Mouse (Mus musculus) layer of hippocampus, postnatal 36 days (tissue): ENCODE data around the gene Wnt7a. TPM values are rescaled to one million over a fixed set of nuclear protein-coding genes. Genes with fewer than 3 reads are reported as not detected.

Source experiments
- DNase-seq, 2 experiments: peaks; one replicate each; pipeline ENCODE4 v3.0.0; 2022
- total RNA-seq, 2 experiments: library from RNA; stranded (reverse); gene quantifications; 2 replicates each; pipeline ENCODE4 v1.2.3; 2021

Wnt7a gene
- total RNA-seq, result 10 to 100 TPM; 23.1 to 30.4 TPM

GRCm38 (mm10) chr6:91410961-91411368, at the start of gene Wnt7a:
Gene Wnt7a, minus strand, starts transcription at chr6:91411363.
- DNase-seq, result peak; percentile 25 to 42

GRCm38 (mm10) chr6:91459471-91459870, 48.3 kb upstream of the Wnt7a start:
- DNase-seq, result no peak

DNA sequence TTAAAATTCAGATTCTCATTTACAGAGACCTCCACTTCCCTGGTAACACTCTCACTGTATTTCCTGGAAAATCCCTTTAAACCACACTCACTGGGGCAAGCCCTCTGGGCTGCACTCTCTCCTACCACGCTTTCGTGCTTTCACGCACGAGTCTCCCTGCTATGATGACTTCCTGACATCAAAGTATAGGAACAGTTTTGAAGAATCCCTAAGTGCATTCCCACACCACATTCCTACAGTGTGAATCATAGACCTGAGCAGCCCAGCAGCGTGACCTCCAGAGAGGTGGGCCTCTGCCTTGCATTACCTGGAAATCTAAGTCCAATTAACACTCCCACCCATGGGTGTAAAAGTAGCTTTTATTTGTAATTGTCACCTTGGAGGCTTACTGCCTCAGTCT, 43.4 kb upstream of the Wnt7a start:
- DNase-seq, result no peak

GRCm38 (mm10) chr6:91452056-91452455, 40.9 kb upstream of the Wnt7a start:
- DNase-seq, result no peak

DNA sequence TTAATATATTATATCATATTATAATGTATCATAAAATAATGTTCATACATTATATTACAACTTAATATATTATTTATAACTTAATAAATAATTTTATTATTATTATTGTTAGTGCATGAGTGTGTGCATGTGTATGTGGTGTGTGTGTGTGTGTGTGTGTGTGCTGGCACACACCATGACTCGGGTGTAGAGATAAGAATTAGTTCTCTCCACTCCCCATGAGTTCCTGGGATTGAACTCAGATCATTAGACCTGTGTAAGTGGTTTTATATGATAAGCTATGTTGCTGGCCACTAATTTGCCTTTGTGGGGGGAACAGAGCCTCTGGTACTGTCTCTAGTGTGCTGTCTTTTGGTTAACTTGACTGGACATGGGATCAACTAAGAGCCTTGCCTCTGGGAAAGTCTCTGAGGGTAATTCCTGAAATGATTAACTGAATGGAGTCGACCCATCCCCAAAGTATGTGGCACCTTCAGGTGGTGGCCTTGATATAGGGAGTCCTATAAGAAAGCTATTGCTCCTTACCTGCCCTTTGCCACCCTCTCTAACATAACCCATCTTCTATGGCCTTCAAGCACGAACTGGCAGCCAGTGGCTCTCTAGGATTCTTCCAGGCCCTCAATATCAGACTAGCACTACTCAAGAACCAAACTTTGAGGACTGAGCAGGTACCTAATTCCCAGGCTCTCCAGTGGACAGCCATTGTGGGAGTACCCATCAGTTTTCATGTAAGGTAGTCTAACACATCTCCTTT, 38.5 kb upstream of the Wnt7a start:
- DNase-seq, result no peak

- no peak for DNase-seq
These were observed 34.2 kb upstream of the Wnt7a start for GRCm38 (mm10) chr6:91445316-91445715.

GRCm38 (mm10) chr6:91441145-91441662, 30.0 kb upstream of the Wnt7a start:
- DNase-seq, result no peak

DNA sequence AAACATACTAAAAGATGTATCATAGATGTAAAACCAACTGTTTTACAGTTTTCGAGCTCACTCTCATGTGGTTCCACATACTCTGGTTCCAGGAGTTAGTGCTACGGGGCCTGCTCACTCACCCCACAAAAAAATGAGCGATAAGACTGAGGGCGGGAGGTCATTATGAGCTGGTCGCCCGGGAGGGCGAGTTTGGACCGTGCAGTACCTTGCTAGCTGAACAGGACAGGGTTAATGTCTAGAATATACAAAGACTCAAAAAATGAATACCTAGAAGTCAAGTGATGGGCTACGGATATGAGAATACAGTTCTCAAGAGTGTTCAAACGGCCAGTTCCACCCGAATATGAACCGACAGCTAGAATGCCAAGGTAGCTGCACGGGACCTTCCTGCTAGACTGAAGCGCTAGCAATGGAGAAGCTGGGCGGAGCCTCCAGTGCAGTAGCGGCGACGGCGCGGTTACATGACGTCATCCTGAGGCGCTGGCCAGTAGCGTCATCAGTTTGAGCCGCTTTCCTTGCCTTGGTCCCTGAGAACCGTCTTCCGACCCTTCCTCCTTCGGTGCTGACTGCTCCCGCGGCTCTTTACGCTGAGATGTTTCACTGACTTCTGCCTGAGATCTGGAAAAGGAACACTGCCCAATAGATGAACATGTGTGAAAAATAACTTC, 29.4 kb upstream of the Wnt7a start:
- peak; percentile 96 to 97 for DNase-seq

DNA sequence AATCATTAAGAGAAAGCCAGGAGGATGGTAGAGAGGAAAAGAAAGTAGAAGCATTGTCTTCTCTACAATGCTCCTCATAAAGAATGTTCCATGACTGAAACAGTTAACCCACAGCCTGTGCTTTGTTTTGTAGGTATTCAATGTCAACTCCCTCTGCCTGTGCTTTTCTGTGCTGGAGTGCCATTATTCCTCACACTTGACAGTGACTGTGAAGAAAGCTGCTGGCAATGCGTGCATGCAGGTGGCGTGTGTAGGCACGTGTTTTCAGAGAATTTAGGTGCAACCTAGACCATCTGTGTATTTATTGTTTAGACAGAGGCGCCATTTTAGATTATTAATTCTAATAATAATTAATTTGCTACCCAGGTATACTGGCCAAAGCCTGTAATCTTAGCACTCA, 13.0 kb upstream of the Wnt7a start:
- no peak for DNase-seq

- DNase-seq, result no peak
These were observed 10.5 kb upstream of the Wnt7a start for GRCm38 (mm10) chr6:91421629-91422028.

- DNase-seq, result no peak
These were observed 6.2 kb upstream of the Wnt7a start for GRCm38 (mm10) chr6:91417291-91417845.

DNA sequence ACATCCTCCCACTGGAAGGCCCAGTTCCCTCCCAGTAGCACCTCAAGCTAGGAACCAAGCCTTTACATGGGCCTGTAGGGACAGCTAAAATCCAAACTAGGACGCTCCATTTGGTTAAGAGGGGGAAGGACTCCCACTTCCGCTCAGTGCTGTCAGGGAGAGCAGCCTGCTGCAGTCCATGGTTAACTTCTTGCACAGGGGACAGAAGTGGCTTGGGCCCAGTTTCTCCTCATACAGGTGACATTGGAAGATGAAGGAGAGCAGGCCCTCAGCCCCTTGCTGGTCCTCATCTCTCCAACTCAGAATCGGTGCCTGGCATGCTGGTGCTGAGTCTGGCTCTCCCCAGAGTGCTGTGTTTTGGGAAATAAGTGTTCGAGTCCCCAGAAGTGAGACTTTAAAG, 5.0 kb upstream of the Wnt7a start:
- no peak for DNase-seq

- peak; percentile 41 to 47 for DNase-seq
These were observed 3.7 kb upstream of the Wnt7a start for GRCm38 (mm10) chr6:91414890-91415289.

DNA sequence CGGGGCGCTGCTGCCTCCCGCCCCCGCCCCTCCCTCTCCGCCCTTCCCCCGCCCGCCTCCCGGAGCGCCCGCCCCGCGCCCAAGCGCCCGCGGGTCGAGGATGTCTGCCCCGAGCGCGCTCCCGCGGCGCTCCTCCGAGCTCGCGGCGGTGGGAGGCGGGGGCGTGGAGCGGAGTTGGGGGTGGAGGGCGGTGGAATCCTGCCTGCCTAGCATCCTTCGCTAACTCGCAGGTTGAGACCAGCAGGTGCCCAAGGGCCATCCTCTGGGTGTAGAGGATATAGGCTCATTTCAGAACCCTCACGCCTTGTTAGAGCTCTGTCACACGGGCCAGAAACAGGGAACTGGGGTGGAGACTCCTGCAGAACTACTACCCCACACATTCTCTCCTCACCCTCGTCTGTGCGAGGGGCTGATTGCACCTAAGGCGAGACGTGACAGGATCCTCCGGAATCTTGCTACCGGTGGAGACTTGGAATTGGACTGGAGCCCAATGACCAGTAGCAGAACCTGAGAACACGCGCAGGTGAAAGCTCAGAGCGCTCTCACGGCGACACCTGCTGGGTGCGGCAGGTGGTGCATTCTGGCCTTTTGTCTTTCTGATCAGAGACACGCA, 312 bp upstream of the Wnt7a start:
- peak; percentile 80 to 82 for DNase-seq

DNA sequence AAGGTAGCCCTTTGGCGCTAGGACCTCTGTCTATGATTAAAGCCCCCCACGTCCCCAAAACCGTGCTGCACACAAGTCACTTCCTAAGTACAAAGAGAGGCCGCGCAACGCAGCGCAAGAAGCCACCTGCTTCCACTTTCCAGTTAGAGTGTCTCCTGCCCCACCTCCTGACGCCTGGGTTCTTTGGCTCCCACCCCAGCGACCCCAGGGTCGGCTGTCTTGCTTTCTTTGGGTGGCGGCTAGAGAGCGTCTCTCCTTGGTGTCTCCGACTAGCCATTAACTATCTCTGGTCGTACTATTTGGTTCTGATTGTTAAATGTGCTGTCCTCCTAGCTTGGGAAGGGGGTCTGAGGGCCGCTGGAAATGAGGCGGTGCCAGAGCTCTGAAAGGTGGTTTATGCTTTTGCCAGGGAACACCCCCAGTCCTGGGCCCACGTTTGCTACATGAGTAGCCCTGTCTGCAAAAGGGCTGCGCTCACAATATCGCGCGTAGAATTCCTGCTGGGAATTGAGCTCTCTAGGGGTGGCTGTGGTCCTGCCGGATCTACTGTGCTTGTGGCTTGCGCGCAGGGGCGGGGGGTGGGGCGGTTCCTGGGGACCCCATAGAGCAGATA, 889 bp downstream of the Wnt7a start:
- DNase-seq, result peak in 1 of 2 experiments; percentile 10

GRCm38 (mm10) chr6:91409448-91410167, 1.6 kb downstream of the Wnt7a start:
- DNase-seq, result no peak

DNA sequence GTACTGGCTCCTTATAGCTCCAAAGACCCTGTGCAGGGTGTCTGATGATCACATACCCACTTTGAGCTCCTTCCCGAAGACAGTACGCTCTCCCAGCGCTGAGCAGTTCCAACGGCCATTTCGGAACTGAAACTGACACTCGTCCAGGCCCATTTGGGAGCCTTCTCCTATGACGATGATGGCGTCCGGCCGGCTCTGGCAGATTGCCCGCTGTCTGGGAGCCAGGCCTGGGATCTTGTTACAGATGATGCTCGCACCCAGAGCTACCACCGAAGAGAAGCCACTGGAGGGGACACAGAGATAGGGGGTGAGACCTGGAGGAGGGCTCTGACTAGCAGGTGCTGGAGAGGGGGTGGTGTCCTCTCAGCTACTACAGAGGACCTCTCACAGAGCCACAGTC, 2.5 kb downstream of the Wnt7a start:
- peak in 1 of 2 experiments; percentile 36 for DNase-seq

- DNase-seq, result no peak
These were observed 9.6 kb downstream of the Wnt7a start for GRCm38 (mm10) chr6:91401591-91401990.

- no peak for DNase-seq
These were observed 10.6 kb downstream of the Wnt7a start for GRCm38 (mm10) chr6:91400514-91400913.

DNA sequence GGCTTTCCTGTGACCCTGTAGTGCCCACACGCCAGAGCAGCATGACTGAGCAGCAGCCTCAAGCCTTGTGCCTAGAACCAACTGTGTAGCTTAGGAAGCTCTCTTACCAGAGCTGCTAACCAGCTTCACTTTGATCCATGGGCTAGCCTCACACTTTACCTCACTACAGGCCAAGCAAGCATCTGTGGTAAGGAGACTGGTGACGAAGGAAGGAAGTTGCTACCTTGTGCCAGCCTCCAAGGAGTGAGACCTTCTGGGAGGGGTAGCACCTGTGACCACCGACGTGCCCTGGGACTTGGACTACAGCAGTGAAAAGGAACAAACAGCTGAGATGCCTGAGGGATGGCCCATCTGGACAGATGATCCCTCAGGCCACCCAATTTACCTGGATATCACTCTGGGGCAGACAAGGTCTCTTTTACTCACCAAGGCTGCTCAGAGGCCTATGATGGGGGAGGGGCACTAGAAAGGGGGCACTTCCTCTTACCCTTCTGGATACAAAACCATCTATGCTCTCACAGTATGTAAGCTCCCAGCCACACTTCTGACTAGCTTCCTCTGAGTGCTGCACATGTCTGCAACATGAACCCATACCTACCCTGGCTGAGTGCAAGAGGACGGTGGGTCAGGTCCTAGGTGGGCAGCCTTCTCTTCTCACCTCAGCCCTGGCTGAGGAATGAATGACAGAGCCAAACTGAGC, 18.5 kb downstream of the Wnt7a start:
- no peak for DNase-seq

GRCm38 (mm10) chr6:91389141-91389540, 22.0 kb downstream of the Wnt7a start:
- no peak for DNase-seq
